Mouse (Mus musculus): ENCODE data around the gene Tmem177.

- no peak for TF ChIP-seq CTCF (IDR thresholded peaks at IDR 0.05; ENCODE audit: low read depth)
- no peak for TF ChIP-seq EP300 (IDR thresholded peaks at IDR 0.05; ENCODE audit: low read depth)
These were observed 40.4 kb upstream of the Tmem177 start for GRCm38 (mm10) chr1:119953456-119953855.
